13 mouse cellular contexts compared by ENCODE assay signal in the genomic region with DNA sequence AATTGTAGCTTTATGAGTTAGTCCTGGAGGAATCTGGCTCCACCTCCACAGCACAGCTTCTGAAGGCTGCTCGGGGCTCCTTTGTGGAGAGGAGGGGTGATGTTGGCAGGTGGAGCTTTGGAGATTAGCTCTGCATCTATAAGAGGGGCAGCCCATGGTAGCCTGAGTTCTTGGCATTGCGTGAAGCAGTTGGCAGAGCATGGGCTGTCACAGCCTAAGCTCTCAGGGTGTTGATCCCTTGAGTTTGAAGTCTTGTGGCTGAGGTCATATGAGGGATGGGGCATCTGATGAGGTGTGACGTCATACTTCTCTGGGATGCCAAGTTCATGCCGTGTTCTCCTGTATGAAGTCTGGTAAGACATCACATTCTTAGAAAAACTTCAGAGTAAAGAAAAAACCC.
DNase-seq lines count a peak whose midpoint lies in the region; ATAC-seq and TF ChIP-seq lines count a peak whose summit lies in the region.
"Had no signal": no experiment of that assay in that cellular context is flagged by ENCODE, and none has a peak within 500 bp of the region (broad histone marks: within the 10 kb centered on the region; RNA-seq: fewer than 3 reads in every experiment).

No protein-coding gene starts in this region.

- no peaks in the 10 kb centered on the region for H3K36me3 ChIP-seq in heart, embryonic 11.5 days (ENCODE audit: control insufficient read depth, insufficient read depth, low read length)
- H3K36me3 ChIP-seq in midbrain, embryonic 10.5 days, result no peaks in the 10 kb centered on the region
- no peaks in the 10 kb centered on the region for H3K36me3 ChIP-seq in midbrain, embryonic 16.5 days (ENCODE audit: control insufficient read depth, insufficient read depth, low read length)
- H3K36me3 ChIP-seq in forebrain, postnatal 0 days (ENCODE audit: insufficient read depth), result no peaks in the 10 kb centered on the region
- H3K36me3 ChIP-seq in stomach, postnatal 0 days (ENCODE audit: control insufficient read depth, insufficient read depth, low read length), result no peaks in the 10 kb centered on the region
- H3K36me3 ChIP-seq in kidney, embryonic 15.5 days, result no peaks in the 10 kb centered on the region
- H3K36me3 ChIP-seq: embryonic facial prominence, embryonic 13.5 days had no signal

- H3K27me3 ChIP-seq in heart, embryonic 11.5 days (ENCODE audit: control insufficient read depth, insufficient read depth, low read length), result no peaks in the 10 kb centered on the region
- H3K27me3 ChIP-seq in midbrain, embryonic 10.5 days (ENCODE audit: low read depth, poor library complexity, severe bottlenecking), result no peaks in the 10 kb centered on the region
- H3K27me3 ChIP-seq in midbrain, embryonic 16.5 days (ENCODE audit: control insufficient read depth, insufficient read depth, low read depth, low read length), result no peaks in the 10 kb centered on the region
- H3K27me3 ChIP-seq in forebrain, postnatal 0 days (ENCODE audit: insufficient read depth, low read length), result no peaks in the 10 kb centered on the region
- no peaks in the 10 kb centered on the region for H3K27me3 ChIP-seq in stomach, postnatal 0 days (ENCODE audit: control insufficient read depth, insufficient read depth, low read length)
- H3K27me3 ChIP-seq in kidney, embryonic 15.5 days, result no peaks in the 10 kb centered on the region
- H3K27me3 ChIP-seq: embryonic facial prominence, embryonic 13.5 days had no signal

- H3K4me3 ChIP-seq in heart, embryonic 11.5 days (ENCODE audit: low read depth, low read length), result no peak overlapping the region
- no peak overlapping the region for H3K4me3 ChIP-seq in midbrain, embryonic 10.5 days
- H3K4me3 ChIP-seq in midbrain, embryonic 16.5 days (ENCODE audit: low read depth, low read length), result no peak overlapping the region
- H3K4me3 ChIP-seq in forebrain, postnatal 0 days (ENCODE audit: low read depth, low read length), result no peak overlapping the region
- H3K4me3 ChIP-seq in stomach, postnatal 0 days (ENCODE audit: low read depth, low read length), result no peak overlapping the region
- H3K4me3 ChIP-seq in kidney, embryonic 15.5 days (replicated peaks), result no peak overlapping the region
- H3K4me3 ChIP-seq: embryonic facial prominence, embryonic 13.5 days; left cerebral cortex, adult 2 months had no signal

- no peaks in the 10 kb centered on the region for H3K9me3 ChIP-seq in heart, embryonic 11.5 days (replicated peaks; ENCODE audit: control insufficient read depth, low read length)
- H3K9me3 ChIP-seq in midbrain, embryonic 10.5 days (replicated peaks), result peaks cover 5% of the 10 kb centered on the region; the same call in 1 of the 2 replicates
- no peaks in the 10 kb centered on the region; the same call in 1 of the 2 replicates for H3K9me3 ChIP-seq in midbrain, embryonic 16.5 days (replicated peaks; ENCODE audit: control insufficient read depth, low read length, poor library complexity, severe bottlenecking)
- no peaks in the 10 kb centered on the region for H3K9me3 ChIP-seq in forebrain, postnatal 0 days (ENCODE audit: low read length)
- no peaks in the 10 kb centered on the region for H3K9me3 ChIP-seq in stomach, postnatal 0 days (ENCODE audit: control insufficient read depth, low read length)
- no peaks in the 10 kb centered on the region for H3K9me3 ChIP-seq in kidney, embryonic 15.5 days (replicated peaks)
- H3K9me3 ChIP-seq: embryonic facial prominence, embryonic 13.5 days had no signal

- no peak overlapping the region for H3K9ac ChIP-seq in heart, embryonic 11.5 days (ENCODE audit: low read depth, low read length)
- H3K9ac ChIP-seq in midbrain, embryonic 16.5 days (ENCODE audit: low read depth, low read length), result no peak overlapping the region
- no peak overlapping the region for H3K9ac ChIP-seq in forebrain, postnatal 0 days
- no peak overlapping the region for H3K9ac ChIP-seq in stomach, postnatal 0 days (ENCODE audit: low read length)
- no peak overlapping the region for H3K9ac ChIP-seq in kidney, embryonic 15.5 days
- H3K9ac ChIP-seq: embryonic facial prominence, embryonic 13.5 days had no signal

- no peak overlapping the region for H3K27ac ChIP-seq in heart, embryonic 11.5 days (ENCODE audit: low read depth, low read length)
- H3K27ac ChIP-seq in midbrain, embryonic 10.5 days (replicated peaks), result no peak overlapping the region
- no peak overlapping the region for H3K27ac ChIP-seq in midbrain, embryonic 16.5 days (ENCODE audit: low read length)
- no peak overlapping the region for H3K27ac ChIP-seq in forebrain, postnatal 0 days (ENCODE audit: low read depth, low read length)
- H3K27ac ChIP-seq in stomach, postnatal 0 days (replicated peaks), result no peak overlapping the region
- no peak overlapping the region for H3K27ac ChIP-seq in kidney, embryonic 15.5 days
- H3K27ac ChIP-seq: embryonic facial prominence, embryonic 13.5 days; left cerebral cortex, adult 2 months had no signal

- peak overlapping the region; percentile 58 for H3K4me2 ChIP-seq in heart, embryonic 11.5 days
- no peak overlapping the region for H3K4me2 ChIP-seq in midbrain, embryonic 16.5 days (ENCODE audit: low read length)
- peak overlapping the region; percentile 6; the same call in 1 of the 2 replicates for H3K4me2 ChIP-seq in forebrain, postnatal 0 days (ENCODE audit: low read depth)
- H3K4me2 ChIP-seq in stomach, postnatal 0 days (replicated peaks; ENCODE audit: low read depth), result no peak overlapping the region
- no peak overlapping the region for H3K4me2 ChIP-seq in kidney, embryonic 15.5 days
- H3K4me2 ChIP-seq: embryonic facial prominence, embryonic 13.5 days had no signal

- no peak for ATAC-seq in heart, embryonic 11.5 days (replicated peaks; ENCODE audit: insufficient number of reproducible peaks, low FRiP score, low TSS enrichment)
- no peak for ATAC-seq in midbrain, embryonic 16.5 days
- ATAC-seq in forebrain, postnatal 0 days, result peak; percentile 63
- ATAC-seq in stomach, postnatal 0 days (ENCODE audit: low FRiP score, low TSS enrichment), result 0 out of 2 replicates have a peak, but pooled peaks have one; percentile 12
- no peak for ATAC-seq in kidney, embryonic 15.5 days (replicated peaks; ENCODE audit: low FRiP score)

- DNase-seq in heart, postnatal 4 days, result no peak
- peak; percentile 9 for DNase-seq in midbrain, embryonic 10.5 days (ENCODE audit: low spot score)
- DNase-seq in forebrain, postnatal 0 days, result no peak
- DNase-seq in stomach, postnatal 0 days (ENCODE audit: low spot score), result no peak
- DNase-seq: adrenal gland, postnatal 10 days; gastrocnemius, postnatal 14 days; kidney, postnatal 4 days; lung, postnatal 14 days had no signal

- WGBS in heart, embryonic 11.5 days (ENCODE audit: insufficient replicate concordance), result 50% methylated on average over 4 of the region's 4 CpGs
- WGBS in midbrain, embryonic 10.5 days, result 72% methylated on average over 4 of the region's 4 CpGs
- WGBS in midbrain, embryonic 16.5 days, result 67% methylated on average over 4 of the region's 4 CpGs
- 36% methylated on average over 4 of the region's 4 CpGs for WGBS in forebrain, postnatal 0 days
- 57% methylated on average over 4 of the region's 4 CpGs for WGBS in stomach, postnatal 0 days
- 64% methylated on average over 4 of the region's 4 CpGs for WGBS in kidney, embryonic 15.5 days

- peaks cover 4% of the 10 kb centered on the region; the same call in 1 of the 2 replicates for H3K4me1 ChIP-seq in heart, embryonic 11.5 days (ENCODE audit: control insufficient read depth, insufficient read depth, low read length)
- peaks cover 3% of the 10 kb centered on the region for H3K4me1 ChIP-seq in midbrain, embryonic 10.5 days
- peaks cover 2% of the 10 kb centered on the region; the same call in 1 of the 2 replicates for H3K4me1 ChIP-seq in midbrain, embryonic 16.5 days (ENCODE audit: control insufficient read depth, insufficient read depth, low read length)
- no peaks in the 10 kb centered on the region for H3K4me1 ChIP-seq in forebrain, postnatal 0 days (ENCODE audit: insufficient read depth)
- no peaks in the 10 kb centered on the region for H3K4me1 ChIP-seq in stomach, postnatal 0 days (replicated peaks; ENCODE audit: control insufficient read depth, insufficient read depth)
- H3K4me1 ChIP-seq in kidney, embryonic 15.5 days, result no peaks in the 10 kb centered on the region
- H3K4me1 ChIP-seq: embryonic facial prominence, embryonic 13.5 days had no signal

- TF ChIP-seq CTCF in forebrain, postnatal 0 days (IDR thresholded peaks at IDR 0.05; ENCODE audit: low read depth), result no peak
- no peak for TF ChIP-seq CTCF in stomach, postnatal 0 days (IDR thresholded peaks at IDR 0.05; ENCODE audit: low read depth)

- no peak for TF ChIP-seq EP300 in stomach, postnatal 0 days (optimal IDR thresholded peaks at IDR 0.05)

Comparison
In these comparisons a context has a peak if more than half of its experiments do, and no peak if none do; other contexts are left out.
1. ATAC-seq: peak in forebrain, postnatal 0 days (single experiment) and stomach, postnatal 0 days (single experiment); none in heart, embryonic 11.5 days (single experiment), midbrain, embryonic 16.5 days (single experiment) and kidney, embryonic 15.5 days (single experiment).
2. H3K4me2 ChIP-seq: peak in heart, embryonic 11.5 days (single experiment) and forebrain, postnatal 0 days (single experiment); none in midbrain, embryonic 16.5 days (single experiment), stomach, postnatal 0 days (single experiment) and kidney, embryonic 15.5 days (single experiment).